Mouse (Mus musculus) large intestine, adult 2 months (tissue): ENCODE results near the gene Capn3. TPM values are rescaled to one million over a fixed set of nuclear protein-coding genes. Genes with fewer than 3 reads are reported as not detected.

Experiments used
- DNase-seq: peaks from one replicate; pipeline ENCODE4 v3.0.0-alpha.2; 2012; ENCODE audit warnings: low read depth, low spot score
- WGBS: fragments of 180-500 bp; shearing (Covaris S2); methylation state at CpG from one replicate; pipeline ENCODE4 v1.1.7; 2018; 5-methylcytosine and 5-hydroxymethylcytosine counted together
- polyA plus RNA-seq: library from polyadenylated mRNA; depleted of rRNA; stranded (reverse); fragments of >200 nt; gene quantifications from 2 replicates; pipeline ENCODE4 v1.2.3, GENCODE M21; 2012; rRNA removed

Gene Capn3
- polyA plus RNA-seq, result 0.97 and 0.99 TPM in 2 replicates

GRCm38 (mm10) chr2:120455719-120456118, at the start of gene Capn3:
Capn3 (plus strand) TSS chr2:120456019.
- no peak for DNase-seq
- 77% methylated on average over 4 of the region's 4 CpGs for WGBS

- whole genome bisulfite sequencing, result 97% methylated on average over 3 of the region's 3 CpGs
- no peak for DNase-seq
Observed at GRCm38 (mm10) chr2:120411096-120411628, 44.7 kb upstream of the Capn3 start.

GRCm38 (mm10) chr2:120414113-120414512, 41.7 kb upstream of the Capn3 start:
- DNase-seq, result no peak

GRCm38 (mm10) chr2:120414738-120415414, 40.9 kb upstream of the Capn3 start:
- DNase-seq, result no peak
- 33% methylated on average over 1 of the region's 1 CpGs for WGBS

- WGBS, result 78% methylated on average over 5 of the region's 5 CpGs
- DNase-seq, result no peak
Observed at GRCm38 (mm10) chr2:120424386-120424785, 31.4 kb upstream of the Capn3 start.

GRCm38 (mm10) chr2:120444486-120444885, 11.3 kb upstream of the Capn3 start:
- WGBS, result 97% methylated on average over 1 of the region's 1 CpGs
- DNase-seq, result no peak

GRCm38 (mm10) chr2:120446373-120446772, 9.4 kb upstream of the Capn3 start:
- WGBS, result 85% methylated on average over 10 of the region's 10 CpGs
- DNase-seq, result no peak

- no peak for DNase-seq
- 96% methylated on average over 1 of the region's 1 CpGs for WGBS
Observed at GRCm38 (mm10) chr2:120447306-120447705, 8.5 kb upstream of the Capn3 start.

- DNase-seq, result no peak
- 76% methylated on average over 6 of the region's 6 CpGs for WGBS
Observed at GRCm38 (mm10) chr2:120450724-120451123, 5.1 kb upstream of the Capn3 start.

GRCm38 (mm10) chr2:120452600-120452999, 3.2 kb upstream of the Capn3 start:
- 90% methylated on average over 4 of the region's 4 CpGs for WGBS
- no peak for DNase-seq

- 72% methylated on average over 2 of the region's 2 CpGs for WGBS
- no peak for DNase-seq
Observed at GRCm38 (mm10) chr2:120454987-120455386, 832 bp upstream of the Capn3 start.

- WGBS, result 84% methylated on average over 4 of the region's 4 CpGs
- DNase-seq, result no peak
Observed at GRCm38 (mm10) chr2:120460216-120460615, 4.4 kb downstream of the Capn3 start.

- WGBS, result 75% methylated on average over 7 of the region's 7 CpGs
- no peak for DNase-seq
Observed at GRCm38 (mm10) chr2:120463328-120463727, 7.5 kb downstream of the Capn3 start.

- WGBS, result 75% methylated on average over 8 of the region's 8 CpGs
- DNase-seq, result no peak
Observed at GRCm38 (mm10) chr2:120464091-120464490, 8.3 kb downstream of the Capn3 start.

GRCm38 (mm10) chr2:120464732-120465396, 9.0 kb downstream of the Capn3 start:
- DNase-seq, result no peak
- 89% methylated on average over 2 of the region's 2 CpGs for WGBS

- no peak for DNase-seq
- WGBS, result 89% methylated on average over 5 of the region's 5 CpGs
Observed at GRCm38 (mm10) chr2:120465397-120465785, 9.6 kb downstream of the Capn3 start.

GRCm38 (mm10) chr2:120468011-120468410, 12.2 kb downstream of the Capn3 start:
- DNase-seq, result no peak

- DNase-seq, result no peak
- WGBS, result 73% methylated on average over 3 of the region's 3 CpGs
Observed at GRCm38 (mm10) chr2:120469220-120469619, 13.4 kb downstream of the Capn3 start.

- DNase-seq, result no peak
- WGBS, result 81% methylated on average over 10 of the region's 10 CpGs
Observed at GRCm38 (mm10) chr2:120469715-120470114, 13.9 kb downstream of the Capn3 start.

- 79% methylated on average over 4 of the region's 4 CpGs for WGBS
- no peak for DNase-seq
Observed at GRCm38 (mm10) chr2:120470856-120471255, 15.0 kb downstream of the Capn3 start.
